Mouse (Mus musculus) ZHBTc4 (cell line): Measurements from ENCODE around the gene Ptprg.
A peak's percentile ranks its signal among the peaks of the same experiment; 100 is the strongest.
"Not testable (repeated sequence)": the region's sequence is repeated elsewhere in the genome, so short reads cannot be mapped to it uniquely, and the experiment has no call there.

Experiments used
- DNase-seq: peaks from one replicate; pipeline ENCODE4 v3.0.0-alpha.2; 2011; ENCODE audit warnings: low read depth, low spot score

Ptprg gene

GRCm38 (mm10) chr14:11732376-11732775 lies 179.0 kb downstream of the Ptprg start:
- no peak for DNase-seq

GRCm38 (mm10) chr14:11743726-11744125 lies 190.4 kb downstream of the Ptprg start:
- DNase-seq, result no peak

GRCm38 (mm10) chr14:11752678-11753077 lies 199.3 kb downstream of the Ptprg start:
- no peak for DNase-seq

GRCm38 (mm10) chr14:11754656-11755055 lies 201.3 kb downstream of the Ptprg start:
- no peak for DNase-seq

- DNase-seq, result no peak
These were observed 204.9 kb downstream of the Ptprg start for GRCm38 (mm10) chr14:11758185-11758584.

GRCm38 (mm10) chr14:11759356-11759755 lies 206.0 kb downstream of the Ptprg start:
- DNase-seq, result no peak

- no peak for DNase-seq
These were observed 209.7 kb downstream of the Ptprg start for GRCm38 (mm10) chr14:11762995-11763394.

- no peak for DNase-seq
These were observed 219.4 kb downstream of the Ptprg start for GRCm38 (mm10) chr14:11772736-11773135.

GRCm38 (mm10) chr14:11774476-11775037 lies 221.2 kb downstream of the Ptprg start:
- no peak for DNase-seq

GRCm38 (mm10) chr14:11775204-11775603 lies 221.9 kb downstream of the Ptprg start:
- no peak for DNase-seq

GRCm38 (mm10) chr14:11775951-11776495 lies 222.7 kb downstream of the Ptprg start:
- DNase-seq, result no peak

GRCm38 (mm10) chr14:11776566-11776965 lies 223.2 kb downstream of the Ptprg start:
- no peak for DNase-seq

- no peak for DNase-seq
These were observed 237.9 kb downstream of the Ptprg start for GRCm38 (mm10) chr14:11791190-11791589.

GRCm38 (mm10) chr14:11793847-11794246 lies 240.5 kb downstream of the Ptprg start:
- no peak for DNase-seq

- no peak for DNase-seq
These were observed 249.2 kb downstream of the Ptprg start for GRCm38 (mm10) chr14:11802355-11803035.

GRCm38 (mm10) chr14:11806674-11807073 lies 253.3 kb downstream of the Ptprg start:
- no peak for DNase-seq

- DNase-seq, result peak; percentile 22
These were observed 254.1 kb downstream of the Ptprg start for GRCm38 (mm10) chr14:11807465-11807864.

- peak; percentile 9 for DNase-seq
These were observed 257.9 kb downstream of the Ptprg start for GRCm38 (mm10) chr14:11811142-11811761.

- DNase-seq, result no peak
These were observed 259.0 kb downstream of the Ptprg start for GRCm38 (mm10) chr14:11812291-11812690.

GRCm38 (mm10) chr14:11814811-11815210 lies 261.5 kb downstream of the Ptprg start:
- DNase-seq, result not testable (repeated sequence)

- no peak for DNase-seq
These were observed 263.9 kb downstream of the Ptprg start for GRCm38 (mm10) chr14:11817236-11817635.

GRCm38 (mm10) chr14:11818054-11818453 lies 264.7 kb downstream of the Ptprg start:
- DNase-seq, result no peak

- no peak for DNase-seq
These were observed 265.4 kb downstream of the Ptprg start for GRCm38 (mm10) chr14:11818721-11819120.
